Mouse (Mus musculus): ENCODE data around the gene Zbtb5. TPM values are rescaled to one million over a fixed set of nuclear protein-coding genes. Genes with fewer than 3 reads are reported as not detected.
A peak's percentile ranks its signal among the peaks of the same experiment; 100 is the strongest.
"Not testable (repeated sequence)": the region's sequence is repeated elsewhere in the genome, so short reads cannot be mapped to it uniquely, and the experiment has no call there.

The Zbtb5 gene
- 10 to 100 TPM; 10.5 to 11.9 TPM for total RNA-seq (2021)

GRCm38 (mm10) chr4:45012105-45012975 lies at the start of gene Zbtb5:
Zbtb5 (minus strand) TSS chr4:45012412.
- DNase-seq: peak; percentile 98

DNA sequence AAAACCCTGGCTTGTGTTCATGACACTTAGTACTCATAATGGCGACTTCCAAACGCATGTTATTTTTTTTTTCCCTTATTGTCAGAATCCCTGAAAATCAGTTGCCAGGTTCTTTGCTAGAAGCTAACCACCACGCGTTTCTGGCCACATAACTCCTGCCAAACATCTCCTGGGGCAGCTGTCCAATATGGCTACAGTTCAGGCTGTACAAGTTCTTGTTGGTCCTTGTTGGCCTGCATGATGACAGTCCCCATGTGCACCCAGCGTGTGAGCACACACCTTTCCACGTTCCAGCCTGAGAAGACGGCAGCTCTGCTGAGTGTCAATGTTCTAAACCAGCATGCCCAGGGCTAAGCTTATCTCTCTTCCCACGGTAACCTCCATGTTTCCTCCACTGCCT lies 43.2 kb upstream of the Zbtb5 start:
- DNase-seq: peak; percentile 23

GRCm38 (mm10) chr4:45054862-45055261 lies 42.6 kb upstream of the Zbtb5 start:
- DNase-seq: peak; percentile 37

DNA sequence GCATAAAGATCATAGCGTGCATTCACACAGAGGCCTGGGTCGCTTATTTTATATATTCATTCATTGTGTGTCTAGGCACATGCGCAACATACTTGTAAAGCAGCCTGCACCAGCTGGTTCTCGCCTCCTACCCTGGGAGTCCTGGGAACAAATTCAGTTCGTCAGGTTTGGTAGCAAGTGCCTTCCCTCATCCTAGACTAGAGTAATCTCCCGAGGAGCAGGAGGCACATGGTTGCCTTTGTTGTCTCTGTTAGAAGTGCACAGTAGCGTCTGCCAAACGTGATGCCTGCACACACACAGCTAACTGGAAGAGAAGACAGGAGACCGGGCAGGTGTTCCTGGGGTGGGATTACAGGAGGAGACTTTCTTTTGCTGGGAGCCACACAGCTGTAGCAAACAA lies 35.7 kb upstream of the Zbtb5 start:
- no peak for DNase-seq

- no peak for DNase-seq
These were observed 35.2 kb upstream of the Zbtb5 start for GRCm38 (mm10) chr4:45047286-45047887.

DNA sequence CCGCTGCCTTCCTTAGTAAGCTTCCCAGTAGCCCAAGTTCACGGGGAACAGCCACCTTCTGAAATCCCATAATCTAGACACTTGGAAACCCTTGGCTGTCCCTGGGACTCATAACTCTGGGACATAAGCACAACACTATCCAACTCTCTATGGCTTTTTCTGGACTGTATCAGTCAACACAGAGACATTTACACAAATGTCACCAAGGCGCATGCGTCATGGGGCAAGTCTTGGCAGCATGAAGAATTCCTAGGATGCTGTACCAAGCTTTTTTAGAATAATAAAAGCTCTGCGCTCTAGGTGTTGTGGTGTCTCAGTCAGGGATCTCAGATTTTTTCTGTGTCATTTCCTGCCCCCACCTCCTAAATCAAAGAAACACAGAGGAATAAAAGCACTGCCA lies 34.5 kb upstream of the Zbtb5 start:
- peak; percentile 45 for DNase-seq

DNA sequence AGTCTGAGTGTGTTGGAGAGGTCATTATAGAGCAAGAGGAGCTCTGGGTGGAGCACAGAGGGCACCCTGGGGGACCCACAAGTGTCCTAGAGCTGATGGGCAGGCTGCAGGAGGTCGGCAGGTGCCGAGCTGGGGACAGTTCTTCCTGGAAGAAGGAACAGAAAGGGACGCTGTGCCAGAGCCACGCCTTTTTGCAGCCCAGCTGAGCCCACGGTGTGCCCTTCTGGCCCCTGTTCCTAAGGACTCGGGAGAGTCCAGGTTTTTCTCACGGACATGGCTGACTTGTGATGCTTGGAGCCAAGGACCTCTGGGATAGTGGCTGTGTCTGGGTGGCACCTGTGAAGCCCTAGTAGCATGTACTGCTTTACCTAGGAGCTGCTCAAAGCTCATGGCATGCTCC lies 28.6 kb upstream of the Zbtb5 start:
- DNase-seq: no peak

- DNase-seq: not testable (repeated sequence)
These were observed 27.3 kb upstream of the Zbtb5 start for GRCm38 (mm10) chr4:45039546-45039945.

DNA sequence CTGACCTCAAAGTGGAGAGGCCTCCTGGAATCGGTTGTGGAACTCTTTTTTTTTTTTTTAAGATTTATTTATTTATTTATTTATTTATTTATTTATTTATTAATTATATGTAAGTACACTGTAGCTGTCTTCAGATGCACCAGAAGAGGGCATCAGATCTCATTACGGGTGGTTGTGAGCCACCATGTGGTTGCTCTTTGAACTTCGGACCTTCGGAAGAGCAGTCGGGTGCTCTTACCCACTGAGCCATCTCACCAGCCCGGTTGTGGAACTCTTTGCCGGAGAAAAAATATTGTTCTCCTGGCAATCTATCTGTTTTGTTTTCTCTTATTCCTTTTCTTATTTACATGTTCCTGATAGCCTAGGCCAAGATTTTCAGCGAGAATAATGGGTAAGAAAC lies 26.7 kb upstream of the Zbtb5 start:
- peak; percentile 42 for DNase-seq

- DNase-seq: peak; percentile 84
These were observed 25.5 kb upstream of the Zbtb5 start for GRCm38 (mm10) chr4:45037455-45038410.

- no peak for DNase-seq
These were observed 24.4 kb upstream of the Zbtb5 start for GRCm38 (mm10) chr4:45036571-45036970.

- DNase-seq: no peak
These were observed 23.8 kb upstream of the Zbtb5 start for GRCm38 (mm10) chr4:45036048-45036447.

- DNase-seq: peak; percentile 60
These were observed 22.7 kb upstream of the Zbtb5 start for GRCm38 (mm10) chr4:45034693-45035628.

DNA sequence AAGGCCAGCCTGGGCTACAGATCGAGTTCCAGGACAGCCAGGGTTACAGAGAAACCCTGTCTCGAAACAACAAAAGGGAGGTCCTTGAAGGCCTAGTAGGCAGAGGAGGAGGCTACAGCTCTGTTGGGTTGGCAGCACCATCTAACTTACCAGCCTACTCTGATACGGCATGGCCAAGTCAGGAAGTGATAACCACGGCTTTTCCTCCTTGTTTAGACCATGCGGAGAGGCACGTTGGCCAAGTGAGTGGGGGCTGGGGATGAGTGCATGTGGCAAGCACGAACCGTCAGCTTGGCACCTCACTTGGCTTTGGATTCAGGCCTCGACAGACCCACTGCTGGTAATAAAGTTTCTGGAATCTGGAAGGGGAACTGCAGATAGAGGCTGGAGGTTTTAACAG lies 20.4 kb upstream of the Zbtb5 start:
- DNase-seq: no peak

DNA sequence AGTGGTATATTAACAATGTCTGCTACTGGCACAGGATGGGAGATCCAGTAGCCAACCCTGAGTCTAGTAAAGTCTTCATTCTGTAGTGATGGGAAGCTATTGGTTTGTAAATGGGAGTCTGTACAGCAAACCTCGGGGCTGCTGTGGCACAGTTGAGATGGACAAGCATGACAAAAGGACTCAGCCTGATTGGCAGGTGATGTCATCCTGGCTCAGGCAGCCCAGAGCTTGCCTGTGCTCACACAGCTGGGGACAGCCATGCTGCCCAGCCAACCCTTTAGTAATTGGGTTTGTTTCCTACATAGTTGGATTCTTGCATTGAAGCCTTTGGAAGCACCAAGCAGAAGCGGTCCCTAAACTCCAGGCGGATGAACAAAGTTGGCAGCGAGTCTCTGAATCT lies 14.2 kb upstream of the Zbtb5 start:
- DNase-seq: no peak

- DNase-seq: no peak
These were observed 6.8 kb upstream of the Zbtb5 start for GRCm38 (mm10) chr4:45019009-45019408.

DNA sequence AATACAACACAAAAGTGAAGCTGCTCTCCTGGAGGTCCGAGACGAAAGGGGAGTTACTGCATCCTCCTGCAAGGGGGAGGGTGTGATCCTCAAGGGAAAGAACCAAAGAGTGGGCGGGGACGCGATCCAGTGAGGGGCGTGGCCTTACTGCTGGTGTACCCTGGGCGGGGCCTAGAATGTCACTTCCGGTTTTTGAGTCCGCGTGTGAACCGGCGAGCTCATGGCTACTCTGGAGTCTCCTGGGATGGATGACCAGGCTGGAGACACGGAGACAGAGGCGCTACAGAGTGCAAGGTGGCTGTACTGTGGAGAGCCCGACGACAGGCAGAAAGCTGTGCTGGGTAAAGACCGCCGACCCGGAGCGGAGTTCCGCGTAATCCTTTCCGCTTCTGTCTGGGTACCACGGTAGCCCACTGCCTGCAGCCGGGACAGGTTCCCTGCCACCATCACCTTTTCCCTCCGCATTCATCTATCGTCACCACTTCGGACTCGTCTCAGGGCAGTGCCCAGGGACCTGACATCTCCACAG lies 6.3 kb upstream of the Zbtb5 start, which contains the start of gene Polr1e:
TSS of gene Polr1e (plus strand) at position 132 of the 529 bp plus-strand sequence.
- peak; percentile 95 for DNase-seq

DNA sequence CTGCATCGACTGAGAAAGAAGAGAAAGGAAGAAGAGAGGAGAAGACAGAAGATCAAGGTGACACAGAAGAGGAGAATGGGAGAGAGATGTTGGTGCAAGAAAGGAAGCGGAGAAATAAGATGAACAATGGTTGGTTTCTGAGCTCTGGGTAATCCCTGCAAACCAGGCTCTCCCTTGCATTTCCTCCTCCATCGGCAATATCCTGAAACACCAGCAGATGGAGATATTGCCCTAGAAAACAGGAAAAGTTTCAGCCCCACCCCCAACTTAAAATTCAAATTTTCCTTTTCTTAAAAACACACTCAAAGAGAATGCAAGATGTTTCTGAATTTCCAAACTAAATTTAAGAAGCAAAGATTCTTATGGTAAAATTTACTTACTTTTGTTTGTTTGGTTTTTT lies 3.4 kb upstream of the Zbtb5 start:
- DNase-seq: peak; percentile 78

DNA sequence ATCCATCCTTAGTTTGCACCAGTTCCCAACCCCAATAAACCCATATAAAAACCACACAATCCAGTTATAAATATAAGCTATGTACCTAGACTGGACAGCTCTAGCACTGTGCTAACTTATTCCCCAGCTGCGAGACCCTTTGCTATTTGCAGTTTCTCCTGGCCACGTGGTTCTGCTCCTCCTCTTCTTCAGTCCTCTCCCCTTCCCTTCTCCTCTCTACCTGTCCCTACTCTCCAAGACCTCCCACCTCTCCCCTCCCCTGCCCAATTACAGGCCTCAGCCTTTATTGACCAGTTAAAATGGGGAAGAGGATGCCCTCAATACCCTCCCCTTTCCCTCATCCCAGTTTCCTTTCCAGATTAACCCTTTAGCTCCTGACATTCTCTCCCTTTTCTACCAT lies 1.3 kb upstream of the Zbtb5 start:
- DNase-seq: no peak

DNA sequence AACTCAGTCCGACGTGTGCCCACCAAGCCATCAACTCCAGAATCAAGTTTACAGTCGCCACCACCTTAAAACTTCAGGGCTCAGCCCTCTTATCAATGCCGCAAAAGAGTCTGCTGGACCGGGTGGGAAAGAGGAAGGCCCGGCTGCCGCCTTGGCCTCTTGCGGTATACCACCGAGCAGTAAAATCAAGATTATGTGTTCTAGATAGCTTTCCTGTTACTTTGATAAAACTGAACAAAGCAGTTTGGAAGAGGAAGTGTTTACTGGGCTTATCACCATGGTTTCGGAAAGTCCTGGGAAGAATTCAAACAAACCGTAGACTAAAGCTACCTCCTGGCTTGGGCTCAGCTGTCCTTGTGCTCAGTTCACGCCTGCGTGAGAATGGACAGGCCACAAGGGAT lies 819 bp upstream of the Zbtb5 start:
- DNase-seq: no peak

DNA sequence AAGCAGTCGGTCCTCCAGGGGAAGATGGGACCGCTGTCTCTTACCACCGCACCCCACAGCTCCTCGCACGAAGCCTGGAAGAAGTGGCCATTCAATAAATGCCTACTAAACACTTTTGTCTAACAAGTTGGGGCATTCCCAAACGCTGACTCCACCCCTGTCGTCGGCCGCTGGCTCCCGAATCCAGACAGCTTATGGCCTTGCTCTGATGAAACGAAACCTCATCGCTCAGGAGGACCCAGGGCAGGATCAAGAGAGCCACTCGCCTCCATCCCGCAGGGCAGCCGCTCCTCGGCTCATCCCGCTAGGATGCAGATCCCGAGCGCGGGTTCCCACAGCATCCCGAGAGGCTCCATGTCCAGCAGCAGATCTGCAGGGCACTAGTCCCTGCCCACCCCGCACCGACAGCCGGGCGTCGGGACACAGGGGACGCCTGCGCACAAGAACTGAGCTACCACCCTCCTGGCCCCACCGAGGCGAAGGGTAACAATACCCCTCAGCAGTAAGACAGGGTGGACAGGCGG lies 569 bp downstream of the Zbtb5 start:
- peak; percentile 64 for DNase-seq

All from heart, postnatal 4 days (tissue).